Mouse (Mus musculus) cerebellum, postnatal 25 days (tissue): ENCODE measurements at regions not wholly inside any gene's neighbourhood (a gene's known extent, or its start where the extent isn't known, plus 50 kb on each side); places are given as distances from the start of the nearest gene placed in this dataset.

ENCODE experiments used
- DNase-seq, 2 experiments: peaks; one replicate each; pipeline ENCODE4 v3.0.0; 2021; ENCODE audit warnings: mixed read lengths in 2 of 2

DNA sequence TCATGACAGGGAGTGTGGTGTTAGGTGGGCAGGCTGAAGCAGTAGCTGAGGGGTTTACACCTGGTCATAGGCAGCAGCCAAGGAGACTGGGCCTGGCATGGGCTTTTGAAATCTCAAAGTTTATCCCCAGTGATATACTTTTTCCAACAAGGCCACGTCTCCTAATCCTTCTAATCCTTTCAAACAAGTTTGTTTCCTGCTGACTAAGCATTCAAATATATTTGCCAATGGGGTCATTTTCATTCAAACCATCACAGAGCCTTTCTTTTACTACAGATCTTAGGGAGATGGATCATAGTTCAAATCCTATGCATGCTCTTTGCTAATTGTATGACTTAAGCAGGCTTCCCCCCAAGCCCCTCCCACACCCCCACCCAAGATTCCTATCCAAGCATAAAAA is 93.0 kb upstream of the Eef1e1 start:
- DNase-seq = no peak

DNA sequence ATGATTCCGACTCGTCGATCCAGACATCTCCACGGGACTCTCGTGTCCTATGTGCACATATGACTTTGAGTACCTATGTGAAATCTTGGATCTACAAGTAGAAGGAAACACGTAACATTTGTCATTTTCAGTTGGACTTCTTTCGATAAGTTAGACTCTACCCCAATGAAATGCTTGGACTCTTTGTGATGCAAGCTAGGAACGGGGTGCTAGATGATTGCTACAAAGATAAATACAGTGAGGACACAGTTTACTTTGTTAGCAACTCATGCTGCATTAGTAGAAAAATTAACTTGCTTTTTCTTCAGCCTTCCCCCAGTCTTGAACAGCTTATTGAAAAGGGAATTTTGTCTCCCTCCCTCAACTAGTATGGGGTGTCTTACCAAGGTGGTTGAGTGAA is 81.2 kb upstream of the Eef1e1 start:
- DNase-seq = no peak

GRCm38 (mm10) chr13:38736361-38737035 is 77.6 kb upstream of the Eef1e1 start:
- DNase-seq = no peak

- no peak for DNase-seq
Observed at GRCm38 (mm10) chr13:38735294-38735693, 76.4 kb upstream of the Eef1e1 start.

DNA sequence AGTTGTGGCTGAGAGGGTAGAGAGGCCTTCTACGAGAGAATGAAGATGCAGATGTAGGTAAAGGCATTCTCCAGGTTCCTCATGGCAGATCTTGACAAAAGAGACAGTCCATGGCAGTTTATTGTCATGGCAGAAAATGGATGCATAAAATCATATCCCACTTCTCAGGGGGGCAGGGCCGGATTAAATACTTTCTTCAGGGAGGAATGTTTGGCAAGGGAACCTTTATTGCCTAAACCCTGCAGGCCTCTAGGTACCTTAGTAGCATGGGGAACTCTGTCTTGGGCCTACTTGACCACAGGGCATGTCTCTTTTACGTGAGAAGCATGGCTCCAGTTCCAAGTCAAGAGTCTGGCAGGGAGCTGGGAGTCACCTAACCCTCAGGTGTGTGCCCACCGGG is 74.4 kb upstream of the Eef1e1 start:
- DNase-seq = no peak

GRCm38 (mm10) chr13:38725452-38725851 is 66.6 kb upstream of the Eef1e1 start:
- DNase-seq = no peak

DNA sequence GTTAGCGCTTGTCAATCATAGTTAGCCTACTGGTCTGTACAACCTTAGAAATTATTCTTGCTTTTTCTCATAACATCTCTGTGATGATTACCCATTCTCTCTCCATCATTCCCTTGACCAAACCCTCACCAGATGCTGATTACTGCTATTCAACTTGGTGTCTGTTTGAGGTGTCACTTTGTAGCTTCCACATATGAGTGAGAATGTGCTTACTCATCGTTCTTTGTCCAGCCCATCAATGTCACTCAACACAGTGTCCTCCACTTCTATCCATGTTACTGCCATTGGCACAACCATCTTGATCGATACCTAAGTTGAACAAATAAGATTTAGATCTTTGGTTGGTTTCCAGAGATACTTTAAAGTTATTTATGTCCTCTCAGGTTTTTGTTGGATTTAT is 62.3 kb upstream of the Eef1e1 start:
- no peak for DNase-seq

GRCm38 (mm10) chr13:38714838-38715237 is 56.0 kb upstream of the Eef1e1 start:
- DNase-seq = no peak
